Mouse (Mus musculus) CH12F3 (cell line): ENCODE measurements around the gene Zfp423.

Experiments
- in situ Hi-C: fragments of 300-500 bp; cut with MboI; formaldehyde crosslinking; loops from 2 replicates; pipeline ENCODE4 v1.14.3; 2020; ENCODE audit warnings: low sequenced_read_pairs

Zfp423 gene

DNA sequence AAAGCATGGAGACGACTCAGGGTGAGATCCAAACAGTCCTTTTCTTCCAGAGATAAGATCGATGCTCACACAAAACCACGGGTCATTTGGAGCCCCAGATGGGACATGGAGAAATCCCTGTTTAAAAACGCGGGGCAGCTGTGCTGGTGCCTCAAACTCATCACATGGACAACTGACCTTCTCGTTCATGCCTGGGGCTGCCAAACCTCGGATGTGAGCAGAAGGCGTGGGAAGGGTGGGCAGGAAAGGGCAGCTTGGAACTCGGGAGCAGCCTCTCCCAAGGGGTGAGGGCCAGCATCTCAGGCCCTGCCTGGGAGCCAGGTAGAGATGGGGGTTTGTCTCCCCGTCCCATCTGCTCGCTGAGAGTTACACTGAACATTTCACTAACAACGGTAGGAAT lies 146.7 kb downstream of the Zfp423 start:
- in situ Hi-C loops: no loop called here

DNA sequence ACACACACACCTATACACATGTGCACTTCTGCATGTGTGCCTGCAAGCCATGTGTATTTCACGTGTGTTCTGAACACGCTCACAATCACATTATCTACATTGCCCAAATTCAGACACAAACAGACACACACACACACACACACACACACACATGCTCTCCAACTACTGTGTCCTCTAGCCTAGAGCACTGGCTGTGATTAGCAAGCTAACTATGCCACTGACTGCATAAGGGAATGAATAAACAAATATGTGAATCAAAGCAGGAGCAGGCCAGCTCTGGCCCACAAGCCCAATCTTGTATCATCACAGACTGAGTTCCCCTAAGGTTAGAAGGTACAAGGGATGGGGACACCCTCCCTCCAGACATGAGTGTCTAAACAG lies 147.3 kb downstream of the Zfp423 start:
- in situ Hi-C loops: no loop called here

DNA sequence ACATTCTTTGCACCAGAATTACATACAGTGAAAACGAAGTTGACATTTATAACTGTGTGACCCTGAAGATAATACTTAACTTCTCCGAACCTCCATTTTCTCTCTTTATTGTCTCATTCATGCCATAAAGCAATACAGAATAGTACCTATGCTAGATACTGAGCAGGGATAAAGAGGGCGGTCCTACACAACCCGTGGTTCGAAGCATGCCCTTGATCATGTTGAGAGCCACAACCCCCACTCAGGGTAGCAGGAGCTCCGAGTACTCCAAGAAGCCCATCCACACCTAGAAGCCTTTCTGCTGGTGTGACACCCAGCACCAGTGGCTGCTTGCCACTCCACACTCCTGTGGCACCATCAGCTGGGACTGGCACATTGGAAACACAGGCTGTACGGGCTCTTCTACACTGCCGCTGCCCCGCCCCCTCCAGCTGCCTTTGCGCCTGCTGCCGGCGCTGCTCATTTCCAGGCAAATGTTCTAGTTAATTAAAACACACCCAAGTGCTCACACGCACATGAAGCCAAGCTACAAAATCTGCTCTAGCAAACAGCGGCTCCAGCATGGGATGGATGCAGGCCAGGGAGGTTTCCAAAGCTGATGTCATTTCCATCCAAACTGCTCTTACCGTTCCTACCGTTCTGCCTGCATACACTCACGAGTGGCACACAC lies 147.9 kb downstream of the Zfp423 start:
- in situ Hi-C loops: no loop called here

DNA sequence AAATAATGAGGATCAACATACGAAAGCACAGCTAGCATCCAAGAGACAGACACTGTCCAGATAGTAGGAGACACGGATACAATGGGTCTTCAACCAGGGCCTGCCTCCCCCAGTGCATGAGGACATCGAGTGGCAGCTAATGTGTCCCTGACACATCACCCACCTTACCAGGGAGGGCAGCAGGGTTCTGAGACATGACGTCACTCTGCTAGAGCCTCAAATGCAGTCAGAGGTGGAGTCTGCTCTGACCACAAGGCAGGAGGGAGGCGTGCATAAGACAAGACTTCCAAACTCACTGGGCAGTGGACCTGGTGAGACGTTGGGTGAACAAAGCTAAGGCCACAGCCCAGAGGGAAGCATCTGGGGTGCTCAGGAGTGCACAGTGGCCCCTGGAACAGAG lies 148.6 kb downstream of the Zfp423 start:
- in situ Hi-C loops: no loop called here

DNA sequence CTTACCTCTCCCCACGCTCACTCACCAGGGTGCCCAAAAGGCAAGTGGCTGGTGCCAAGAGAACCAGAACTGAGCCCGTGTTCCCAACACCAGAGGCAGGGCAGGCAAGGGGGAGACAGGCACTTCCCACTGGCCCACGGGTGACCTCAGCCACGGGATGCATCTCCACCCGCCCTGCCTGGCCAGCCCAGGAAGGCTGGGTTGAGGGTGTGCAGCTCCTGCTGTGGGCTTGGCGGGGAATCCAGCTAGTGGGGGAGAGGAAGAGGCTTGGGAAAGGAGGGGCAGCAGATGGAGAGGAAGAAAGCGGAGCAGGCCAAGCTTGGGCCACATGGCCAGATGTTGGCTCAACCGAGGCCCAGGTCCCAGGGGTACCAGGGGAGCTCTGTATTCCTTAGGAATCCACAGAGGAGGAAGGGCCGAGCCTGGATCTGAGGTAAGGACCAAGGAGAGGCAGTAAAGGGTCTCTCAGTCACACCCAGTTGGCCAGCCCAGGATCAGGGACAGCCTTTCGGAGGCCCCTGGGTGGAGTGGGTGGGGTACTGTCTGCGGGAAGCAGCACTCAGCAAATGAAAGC lies 155.0 kb downstream of the Zfp423 start:
- in situ Hi-C loops: no loop called here

DNA sequence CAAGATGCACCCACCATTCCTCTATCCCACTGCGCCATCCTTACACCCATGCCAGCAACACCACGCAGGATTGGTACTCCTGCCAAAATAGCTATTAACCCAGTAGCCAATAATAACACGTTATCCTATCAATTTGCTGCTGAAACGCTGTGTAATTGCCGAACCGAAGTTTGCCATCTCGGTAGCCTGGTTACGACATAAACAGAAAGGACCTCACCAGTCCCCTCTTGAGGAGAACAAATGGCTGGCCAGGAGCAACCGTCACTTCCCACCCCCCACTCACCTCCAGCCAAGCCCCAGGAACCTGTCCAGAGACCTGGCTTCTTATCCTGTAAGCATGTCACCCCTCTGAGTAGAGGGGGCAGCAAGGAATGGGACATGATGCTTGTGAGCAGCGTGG lies 156.0 kb downstream of the Zfp423 start:
- in situ Hi-C loops: no loop called here

DNA sequence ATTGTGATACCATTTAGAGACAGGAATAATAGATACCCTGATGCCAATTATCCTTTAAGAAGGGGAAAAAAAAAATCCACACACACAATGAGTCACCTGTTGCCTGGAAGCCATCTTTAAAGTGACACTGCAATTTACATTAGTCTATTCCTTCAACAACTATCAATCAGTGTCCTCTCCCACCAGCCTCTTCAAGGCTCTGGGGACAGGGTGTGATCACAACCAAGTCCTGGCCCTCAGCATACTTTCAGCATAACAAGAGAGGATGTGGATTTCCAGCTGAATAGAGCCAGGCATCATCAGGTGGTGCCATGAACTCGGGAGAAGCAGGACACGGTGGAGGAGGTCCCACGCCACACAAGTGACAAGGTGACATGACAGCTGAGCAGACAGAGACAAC lies 156.8 kb downstream of the Zfp423 start:
- in situ Hi-C loops: no loop called here

DNA sequence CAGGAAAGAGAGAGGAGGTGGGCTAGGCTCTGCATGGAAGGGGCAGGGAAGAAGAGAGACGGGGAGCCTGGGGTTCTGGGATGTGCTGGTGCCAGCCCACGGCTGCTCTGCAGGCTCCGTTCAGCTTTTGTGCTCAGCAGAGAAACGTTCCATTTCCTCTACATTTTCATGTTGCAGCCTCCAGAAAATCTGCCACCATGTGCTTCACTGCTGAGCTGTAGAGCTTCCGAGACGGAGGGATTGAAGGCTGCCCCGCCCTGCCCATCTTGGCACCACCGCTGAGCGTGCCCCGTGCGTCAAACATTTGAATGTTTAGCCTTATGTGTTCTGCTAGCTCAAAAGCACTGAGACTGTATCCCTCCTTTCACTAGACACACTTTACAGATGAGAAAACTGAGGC lies 159.3 kb downstream of the Zfp423 start:
- in situ Hi-C loops: no loop called here

DNA sequence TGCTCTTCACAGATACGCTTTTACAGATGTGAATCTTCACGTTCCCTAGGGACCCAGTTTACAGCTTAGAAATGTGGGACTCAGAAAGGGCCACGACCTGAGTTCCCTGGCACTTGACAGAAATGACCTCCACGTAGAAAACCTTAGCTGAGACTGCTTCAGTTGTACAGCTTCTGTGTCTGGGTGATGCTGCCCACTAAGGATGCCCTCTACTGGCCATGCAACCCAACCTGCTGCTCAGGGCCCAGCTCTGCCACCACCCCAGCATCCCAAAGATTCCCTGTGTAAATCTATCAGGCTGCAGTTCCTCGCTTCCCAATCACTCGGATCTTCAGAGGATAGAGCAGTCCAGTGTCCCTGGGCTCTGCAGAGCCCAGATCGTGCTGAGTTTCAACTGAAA lies 163.2 kb downstream of the Zfp423 start:
- in situ Hi-C loops: no loop called here

DNA sequence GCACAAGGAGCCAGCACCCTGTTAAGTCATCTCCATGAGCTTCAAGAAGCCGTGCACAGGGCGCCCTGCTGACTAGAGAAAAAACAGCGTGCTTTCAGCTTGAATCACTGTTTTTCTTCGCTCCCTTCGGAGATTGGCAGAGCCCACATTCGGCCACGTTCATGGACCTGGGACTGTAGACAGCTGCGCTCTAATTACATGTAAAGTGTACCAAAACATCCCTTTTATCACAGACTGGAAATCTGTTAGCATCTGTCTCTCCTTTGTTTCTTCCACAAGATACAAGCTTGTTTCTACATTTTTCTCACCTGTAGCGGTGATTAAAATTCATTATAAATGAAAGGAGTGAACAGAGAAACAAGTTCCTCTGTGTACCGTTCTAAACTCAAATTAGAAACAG lies 164.8 kb downstream of the Zfp423 start:
- in situ Hi-C loops: no loop called here

DNA sequence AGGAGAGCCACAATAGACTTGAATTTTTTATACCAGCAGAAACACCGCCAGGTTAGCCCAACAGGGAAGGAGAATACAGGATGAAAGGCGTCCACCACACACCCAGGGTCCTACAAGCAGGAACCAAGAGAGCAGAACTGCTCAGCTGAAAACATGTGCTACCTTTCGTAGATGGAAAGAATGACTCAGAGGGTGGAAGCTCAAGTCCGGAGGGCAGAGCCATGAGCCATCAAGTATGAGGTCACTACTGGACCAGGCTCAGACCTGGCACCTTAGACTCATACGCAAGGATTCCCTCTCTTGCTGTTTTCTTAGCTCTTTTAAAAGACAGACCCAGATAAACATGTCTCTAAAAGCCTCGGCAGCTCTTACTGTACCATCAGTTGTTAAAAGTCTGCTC lies 168.3 kb downstream of the Zfp423 start:
- in situ Hi-C loops: no loop called here

DNA sequence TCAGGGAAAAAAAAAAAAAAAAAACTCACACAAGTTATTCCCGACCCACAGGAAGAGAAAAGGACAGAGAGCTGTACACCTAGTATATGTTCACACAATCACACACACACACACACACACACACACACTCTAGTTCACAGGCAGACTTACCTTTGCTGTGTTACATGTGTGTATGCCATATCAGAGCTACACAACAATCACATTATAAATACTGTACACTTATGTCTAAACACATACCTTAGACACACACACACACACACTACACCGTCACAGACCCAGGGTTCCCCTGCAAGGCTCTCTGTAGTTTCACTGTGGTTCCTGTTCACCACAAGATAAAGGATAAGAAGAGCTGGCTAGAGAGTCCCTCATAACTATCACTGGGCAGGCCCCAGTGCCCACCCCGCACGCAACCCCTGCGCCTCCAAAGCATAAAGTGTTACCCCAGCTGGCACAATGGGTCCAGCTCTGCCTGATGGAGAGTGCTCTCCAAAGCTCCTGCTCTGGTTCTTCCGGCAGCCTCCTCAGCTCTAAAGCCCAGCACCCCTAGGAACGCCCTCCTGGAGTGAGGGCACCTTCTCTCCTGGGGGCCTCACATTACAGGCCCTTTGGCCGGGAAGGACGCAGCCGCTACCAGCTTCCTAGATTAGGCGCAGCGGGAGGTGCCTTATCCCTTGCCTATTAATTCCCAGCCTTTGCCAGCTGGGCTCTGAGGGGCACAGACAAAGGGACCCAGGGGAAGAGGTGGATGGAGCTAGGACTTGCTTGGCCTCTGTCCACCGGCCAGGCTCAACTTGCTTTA lies 174.6 kb downstream of the Zfp423 start:
- in situ Hi-C loops: no loop called here

DNA sequence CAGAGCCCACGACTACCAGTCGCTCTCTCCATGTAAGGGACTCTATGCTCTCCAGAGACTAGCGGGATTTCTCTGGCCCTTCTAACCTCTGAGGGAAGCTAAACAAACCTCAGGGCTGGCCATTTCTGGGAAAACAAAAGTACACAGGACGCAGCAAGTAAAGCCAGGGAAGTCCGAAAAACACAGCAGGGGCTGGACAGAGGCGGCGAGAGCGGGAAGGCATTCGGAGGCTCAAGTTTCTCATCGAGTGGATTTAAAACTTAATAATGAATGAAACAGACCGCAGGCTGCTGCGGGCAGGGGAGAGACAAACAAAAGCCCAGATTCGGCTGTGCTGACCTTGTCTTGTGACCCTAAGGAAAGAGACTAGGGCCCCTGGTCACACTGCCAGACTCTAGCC lies 175.2 kb downstream of the Zfp423 start:
- in situ Hi-C loops: no loop called here

DNA sequence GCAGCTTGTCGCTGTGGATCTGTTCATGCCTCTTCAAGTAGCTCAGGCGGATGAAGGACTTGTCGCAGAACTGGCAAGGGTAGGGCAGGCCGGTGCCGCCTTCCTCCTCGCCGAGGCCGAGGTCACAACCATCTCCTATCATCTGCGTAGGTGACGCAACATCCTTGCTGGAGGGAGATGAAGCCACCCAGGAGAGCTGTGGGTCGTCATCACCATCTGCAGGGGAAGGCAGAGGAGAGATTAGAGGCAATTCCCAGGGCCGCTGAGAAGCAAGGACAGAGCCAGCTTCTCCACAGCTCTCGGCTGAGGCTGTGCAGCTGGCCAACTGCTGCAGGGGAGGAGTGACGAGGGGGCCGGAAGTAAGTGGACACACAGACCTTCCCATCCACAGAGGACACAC lies 176.2 kb downstream of the Zfp423 start:
- in situ Hi-C loops: no loop called here

DNA sequence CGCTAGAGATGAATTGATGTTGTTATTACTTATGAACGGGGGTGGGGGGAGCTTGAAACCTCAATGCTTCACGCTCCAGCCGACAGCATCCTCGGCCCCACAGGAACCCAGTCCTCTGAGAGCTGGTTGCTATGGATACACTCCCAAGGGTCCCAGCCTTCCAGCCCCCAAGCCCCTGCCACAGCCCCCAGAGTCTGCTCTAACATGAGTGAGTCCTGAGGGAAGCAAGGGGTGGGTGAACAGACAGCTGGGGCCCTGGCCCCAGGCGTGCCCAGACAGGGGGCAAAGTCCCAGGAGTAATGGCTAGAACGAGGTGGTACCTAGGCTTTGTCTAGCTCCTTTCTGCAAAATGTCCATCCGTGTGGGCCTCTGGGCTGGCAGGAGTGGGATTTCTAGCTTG lies 181.8 kb downstream of the Zfp423 start:
- in situ Hi-C loops: no loop called here

DNA sequence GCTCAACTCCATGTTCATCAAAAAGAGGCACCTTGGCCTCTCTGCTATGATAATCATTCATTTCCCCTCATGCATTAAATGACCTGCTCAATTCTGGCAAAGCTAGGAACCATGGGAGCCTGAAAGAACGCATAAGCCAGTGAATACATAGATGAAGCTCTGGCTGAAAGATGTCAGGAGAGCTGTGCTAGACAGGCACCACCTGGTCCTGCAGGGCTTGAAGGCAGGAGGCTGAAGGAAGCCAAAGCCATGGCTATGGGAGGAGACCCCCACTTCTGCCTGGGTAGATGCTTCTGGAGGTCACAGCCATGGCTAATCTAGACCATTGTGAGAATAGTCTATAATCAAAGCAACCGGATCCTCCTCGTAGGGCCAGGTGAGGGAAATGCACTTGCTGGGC lies 183.5 kb downstream of the Zfp423 start:
- in situ Hi-C loops: no loop called here

DNA sequence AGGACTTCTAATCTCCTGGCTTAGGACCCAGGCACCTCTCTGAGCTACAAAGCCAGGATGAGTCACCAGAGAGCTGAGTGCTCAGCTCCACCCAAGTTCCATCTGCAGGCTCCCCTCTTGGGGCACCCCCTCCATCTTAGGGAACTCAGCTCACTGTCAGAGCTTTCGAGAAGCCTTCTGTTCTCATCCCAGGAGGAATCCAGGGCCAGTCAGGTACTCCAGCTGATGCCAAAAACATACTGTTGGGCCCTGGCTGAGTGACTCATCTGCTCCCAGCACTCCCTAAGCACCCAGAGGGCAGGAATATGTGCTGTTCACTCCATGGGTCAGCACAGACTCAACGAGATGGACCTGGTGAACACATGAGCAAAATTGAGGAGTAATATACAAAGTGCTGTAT lies 184.4 kb downstream of the Zfp423 start:
- in situ Hi-C loops: no loop called here

DNA sequence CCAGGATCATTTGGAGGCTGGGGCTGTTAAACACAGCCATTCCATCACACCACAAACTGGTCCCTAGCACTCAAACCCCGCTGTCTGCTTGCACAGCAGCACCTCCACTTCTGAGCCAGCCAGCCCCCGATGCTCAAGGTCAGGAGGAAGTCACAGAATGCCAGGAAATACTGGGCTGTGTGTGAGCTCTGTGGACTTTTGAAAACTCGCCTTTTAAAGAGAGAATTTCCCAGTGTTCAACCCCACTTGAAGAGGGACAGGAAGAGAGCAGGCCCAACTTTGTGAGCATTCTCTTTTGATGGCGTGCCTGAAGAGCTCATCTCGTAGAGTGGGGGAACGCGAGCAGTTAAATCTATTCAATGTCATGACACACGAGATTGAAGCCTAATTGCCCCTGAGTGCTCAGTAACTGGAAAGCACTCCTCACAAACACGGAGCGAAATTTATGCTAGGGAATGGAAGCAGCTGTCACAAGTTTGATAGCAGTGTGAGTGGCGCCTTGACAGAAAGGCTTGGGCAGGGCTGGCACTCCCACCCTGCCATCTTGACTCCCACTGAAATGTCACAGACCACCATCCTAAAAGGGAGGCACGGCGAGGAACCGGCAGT lies 186.4 kb downstream of the Zfp423 start:
- in situ Hi-C loops: no loop called here

DNA sequence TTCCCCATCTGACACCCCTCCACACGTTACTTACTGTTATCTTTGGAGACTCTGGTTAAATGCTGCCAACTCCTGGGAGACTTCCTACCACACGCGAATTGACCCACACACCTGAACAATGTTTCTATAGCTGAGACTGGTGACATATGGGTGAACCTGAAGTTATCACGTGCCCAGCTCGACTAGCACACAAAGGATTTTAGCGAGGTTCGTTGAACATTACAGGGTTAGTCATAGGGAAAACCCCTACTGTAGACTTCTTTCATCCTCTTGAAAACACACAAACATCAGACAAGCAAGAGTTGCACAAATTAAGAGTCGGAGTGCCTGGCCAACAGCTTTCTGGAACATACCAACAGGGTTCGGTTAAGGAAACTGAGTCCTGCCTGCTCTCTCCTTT lies 191.5 kb downstream of the Zfp423 start:
- in situ Hi-C loops: no loop called here

DNA sequence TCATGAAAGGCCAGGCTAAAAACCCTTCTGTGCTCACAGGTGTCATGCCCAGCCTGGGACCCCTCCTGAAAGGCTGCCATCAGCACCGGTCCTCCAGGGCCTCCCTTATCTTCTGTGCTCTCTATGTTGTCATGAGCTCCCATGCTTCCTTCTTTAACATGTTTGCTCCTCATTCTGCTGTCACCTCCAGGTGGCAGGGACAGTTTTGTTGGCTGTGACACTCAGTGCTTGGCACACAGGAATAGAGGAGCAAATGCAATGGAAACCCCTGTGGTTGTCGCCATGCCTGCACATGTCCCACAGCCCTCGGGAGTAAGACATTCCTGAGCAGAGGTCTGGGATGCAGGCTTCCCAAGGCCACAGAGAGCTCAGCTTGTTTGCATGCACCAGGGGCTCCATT lies 194.1 kb downstream of the Zfp423 start:
- in situ Hi-C loops: no loop called here

DNA sequence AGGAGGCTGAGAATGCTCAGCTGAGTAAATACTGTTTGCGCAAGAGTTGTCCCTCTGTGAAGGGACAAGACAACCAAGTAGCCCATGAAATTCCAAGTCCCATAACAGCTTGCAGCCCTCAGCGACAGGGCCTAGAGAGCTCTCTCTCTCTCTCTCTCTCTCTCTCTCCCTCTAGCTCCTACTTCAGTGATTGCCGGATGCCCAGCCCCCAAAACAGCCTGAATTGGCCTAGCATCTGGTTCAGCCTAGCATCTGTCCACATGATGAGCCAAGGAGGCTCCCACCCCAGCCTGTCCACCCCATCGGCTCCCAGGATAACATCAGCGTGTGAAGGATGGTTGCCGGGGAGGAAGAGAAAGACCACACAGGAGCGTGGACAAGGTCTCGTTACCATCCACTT lies 200.6 kb downstream of the Zfp423 start:
- in situ Hi-C loops: no loop called here

DNA sequence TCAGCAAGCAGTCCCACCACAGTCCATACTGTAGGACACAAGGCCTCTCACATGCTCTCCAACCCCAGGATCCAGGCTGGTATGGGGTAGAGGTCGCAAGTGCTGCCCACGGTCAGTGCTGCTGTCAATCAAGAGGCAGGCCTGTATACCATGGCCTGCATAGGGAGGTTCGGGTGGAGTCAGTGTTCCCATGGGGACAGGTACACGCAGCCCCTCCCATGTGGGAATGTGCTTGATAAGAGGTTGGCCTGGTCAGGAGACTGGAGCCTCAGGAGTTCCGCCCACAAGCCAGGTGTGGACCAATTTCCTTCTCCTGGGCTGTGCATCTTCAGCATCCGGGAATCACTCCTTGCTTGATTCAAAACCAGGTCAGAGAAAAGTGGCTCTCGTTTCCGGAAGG lies 204.5 kb downstream of the Zfp423 start:
- in situ Hi-C loops: no loop called here
